Mouse (Mus musculus) limb, embryonic 14.5 days (tissue): ENCODE data around the gene Macrod1. TPM values are rescaled to one million over a fixed set of nuclear protein-coding genes. Genes with fewer than 3 reads are reported as not detected.
A peak's percentile ranks its signal among the peaks of the same experiment; 100 is the strongest.

Experiments used
- ATAC-seq: fragments of 200-750 bp; cut with Nextera tagmentation; 2 replicates; pipeline ENCODE4 v1.8.0; 2017; ENCODE audit warnings: low read depth, moderate number of reproducible peaks, moderate TSS enrichment; ENCODE audit not compliant: low FRiP score
- DNase-seq: peaks from one replicate; pipeline ENCODE4 v3.0.0-alpha.2; 2015; ENCODE audit warnings: low spot score
- H3K27ac ChIP-seq: fragments of 300-500 bp; sonication (generic); replicated peaks from 2 replicates; pipeline ENCODE4 v1.5.1; 2014; ENCODE audit warnings: low read depth, mild to moderate bottlenecking, low read length, moderate library complexity, mixed read lengths
- H3K27me3 ChIP-seq: fragments of 300-500 bp; sonication (generic); 2 replicates; pipeline ENCODE4 v1.6.1; 2014; ENCODE audit warnings: low read length, mixed read lengths; ENCODE audit not compliant: control insufficient read depth, insufficient read depth
- H3K36me3 ChIP-seq: fragments of 300-500 bp; sonication (generic); 2 replicates; pipeline ENCODE4 v1.6.1; 2014; ENCODE audit warnings: mild to moderate bottlenecking, low read length, moderate library complexity, mixed read lengths; ENCODE audit not compliant: control insufficient read depth, insufficient read depth
- H3K4me1 ChIP-seq: fragments of 300-500 bp; sonication (generic); 2 replicates; pipeline ENCODE4 v1.6.1; 2014; ENCODE audit warnings: antibody characterized with exemption, low read length, mixed read lengths; ENCODE audit not compliant: control insufficient read depth, insufficient read depth
- H3K4me2 ChIP-seq: fragments of 300-500 bp; sonication (generic); replicated peaks from 2 replicates; pipeline ENCODE4 v1.6.1; 2014; ENCODE audit warnings: low read depth, mild to moderate bottlenecking, low read length, moderate library complexity; ENCODE audit not compliant: severe bottlenecking
- H3K4me3 ChIP-seq: fragments of 300-500 bp; sonication (generic); replicated peaks from 2 replicates; pipeline ENCODE4 v1.5.1; 2014; ENCODE audit warnings: low read length
- H3K9ac ChIP-seq: fragments of 300-500 bp; sonication (generic); 2 replicates; pipeline ENCODE4 v1.6.1; 2014; ENCODE audit warnings: mild to moderate bottlenecking, low read depth, low read length, moderate library complexity; ENCODE audit not compliant: severe bottlenecking
- H3K9me3 ChIP-seq: fragments of 300-500 bp; sonication (generic); 2 replicates; pipeline ENCODE4 v1.6.1; 2016; ENCODE audit warnings: low read length; ENCODE audit not compliant: control insufficient read depth
- POLR2A ChIP-seq: fragments of 200-500 bp; IDR thresholded peaks from 2 replicates; pipeline ENCODE4 v1.8.0; 2012; ENCODE audit warnings: inconsistent platforms, mild to moderate bottlenecking, moderate library complexity, borderline replicate concordance; ENCODE audit not compliant: insufficient read depth, insufficient read length; ENCODE audit errors: extremely low read depth
- WGBS: fragments of 180-500 bp; shearing (Covaris S2); extraction: QIAGEN DNeasy Blood & Tissue Kit; methylation state at CpG from one replicate; pipeline ENCODE4 v1.1.7; 2014; 5-methylcytosine and 5-hydroxymethylcytosine counted together
- polyA plus RNA-seq, 2 experiments: library from polyadenylated mRNA; depleted of rRNA in 1 of 2; stranded (reverse) in 1 of 2; unstranded in 1 of 2; fragments of >200 nt; fragmentation: Nextera tagmentation in 1 of 2; extraction: Ambion mirVana in 1 of 2; gene quantifications; 2 replicates each; pipeline versions ENCODE4 v1.2.1 to v1.2.3; 2012 to 2014

The Macrod1 gene
- polyA plus RNA-seq, 2 experiments, result 19.7 to 24.6 TPM

- H3K4me3 ChIP-seq, result no peak overlapping the region
- ATAC-seq, result no peak
- peaks cover 36% of the 10 kb centered on the region for H3K4me1 ChIP-seq
Measured at GRCm38 (mm10) chr19:7151927-7152653, 95.5 kb downstream of the Macrod1 start.

GRCm38 (mm10) chr19:7153232-7153631, 96.6 kb downstream of the Macrod1 start:
- 34% methylated on average over 7 of the region's 7 CpGs for WGBS
- H3K4me1 ChIP-seq, result peaks cover 36% of the 10 kb centered on the region
- peak; percentile 64 for DNase-seq
- H3K9me3 ChIP-seq, result no peaks in the 10 kb centered on the region
- H3K4me3 ChIP-seq, result no peak overlapping the region
- no peak overlapping the region for H3K4me2 ChIP-seq
- H3K27me3 ChIP-seq, result no peaks in the 10 kb centered on the region; the same call in 1 of the 2 replicates
- peak; percentile 62; the same call in 1 of the 2 replicates for ATAC-seq
- H3K36me3 ChIP-seq, result no peaks in the 10 kb centered on the region
- no peak overlapping the region for H3K27ac ChIP-seq
- no peak overlapping the region for H3K9ac ChIP-seq
- no peak for TF ChIP-seq POLR2A

More at GRCm38 (mm10) chr19:7151927-7152653, 95.5 kb downstream of the Macrod1 start:
- H3K27ac ChIP-seq, result no peak overlapping the region
- no peak for DNase-seq
- no peak for TF ChIP-seq POLR2A
- 83% methylated on average over 6 of the region's 6 CpGs for WGBS
- no peaks in the 10 kb centered on the region for H3K9me3 ChIP-seq
- H3K36me3 ChIP-seq, result no peaks in the 10 kb centered on the region
- H3K9ac ChIP-seq, result no peak overlapping the region
- H3K4me2 ChIP-seq, result no peak overlapping the region
- H3K27me3 ChIP-seq, result no peaks in the 10 kb centered on the region; the same call in 1 of the 2 replicates

DNA sequence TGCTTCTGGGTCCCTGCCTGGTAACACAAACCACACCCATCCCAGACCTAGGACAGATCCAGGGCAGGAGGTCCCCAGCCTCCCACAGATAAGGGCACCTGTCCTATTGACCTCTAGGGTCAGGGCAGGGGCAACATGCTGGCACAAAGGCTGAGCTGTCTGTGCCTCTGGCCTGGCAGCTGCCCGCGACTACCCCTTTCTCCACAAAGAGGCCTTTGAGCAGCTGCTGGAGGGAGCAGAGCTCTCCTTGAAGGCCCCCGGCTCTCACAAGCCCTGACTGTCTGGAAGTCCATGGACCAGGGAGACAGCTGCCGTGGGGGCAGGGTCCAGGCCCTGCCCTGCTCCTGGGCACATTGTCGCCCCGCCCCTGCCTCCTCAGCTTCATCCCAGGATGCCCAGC, 98.6 kb downstream of the Macrod1 start:
- H3K27me3 ChIP-seq, result peaks cover 3% of the 10 kb centered on the region; the same call in 1 of the 2 replicates
- ATAC-seq, result peak; percentile 69
- 66% methylated on average over 5 of the region's 6 CpGs for WGBS

DNA sequence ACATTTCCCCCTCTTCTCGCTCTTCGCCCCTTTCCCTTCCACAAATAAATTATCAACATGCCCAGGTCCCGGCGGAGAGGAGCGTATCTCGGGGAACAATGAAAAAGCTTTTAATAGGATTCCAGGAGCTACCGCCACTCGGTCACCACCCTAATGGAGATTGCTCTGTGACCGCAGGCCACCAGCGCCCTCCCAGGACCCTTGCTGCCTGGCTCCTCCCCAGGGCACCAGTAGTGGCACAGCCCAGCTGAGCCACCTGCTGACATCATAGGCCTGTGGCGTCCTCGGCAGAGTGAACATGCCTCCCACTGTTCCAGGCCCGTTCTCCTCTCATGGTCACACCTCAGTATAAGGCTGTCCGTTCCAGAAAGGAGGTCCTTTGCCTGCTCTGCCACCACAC, 101.1 kb downstream of the Macrod1 start:
- Histone ChIP-seq H3K4me3 (no peak overlapping the region), H3K27ac (no peak overlapping the region), H3K4me1 (peaks cover 36% of the 10 kb centered on the region), H3K9me3 (no peaks in the 10 kb centered on the region), H3K27me3 (peaks cover 3% of the 10 kb centered on the region; the same call in 1 of the 2 replicates), H3K4me2 (no peak overlapping the region), H3K9ac (no peak overlapping the region), H3K36me3 (no peaks in the 10 kb centered on the region)
- ATAC-seq (no peak), DNase-seq (no peak)
- TF ChIP-seq POLR2A, result no peak
- 52% methylated on average over 14 of the region's 14 CpGs for WGBS

More for the DNA sequence above, 98.6 kb downstream of the Macrod1 start:
- no peak overlapping the region for H3K4me2 ChIP-seq
- 0 out of 2 replicates have a peak overlapping the region, but pooled peaks have one; percentile 13 for H3K27ac ChIP-seq
- H3K4me1 ChIP-seq, result peaks cover 29% of the 10 kb centered on the region
- no peak overlapping the region for H3K9ac ChIP-seq
- H3K4me3 ChIP-seq, result no peak overlapping the region
- no peaks in the 10 kb centered on the region for H3K36me3 ChIP-seq
- peak; percentile 41 for DNase-seq
- H3K9me3 ChIP-seq, result no peaks in the 10 kb centered on the region
- TF ChIP-seq POLR2A, result no peak

DNA sequence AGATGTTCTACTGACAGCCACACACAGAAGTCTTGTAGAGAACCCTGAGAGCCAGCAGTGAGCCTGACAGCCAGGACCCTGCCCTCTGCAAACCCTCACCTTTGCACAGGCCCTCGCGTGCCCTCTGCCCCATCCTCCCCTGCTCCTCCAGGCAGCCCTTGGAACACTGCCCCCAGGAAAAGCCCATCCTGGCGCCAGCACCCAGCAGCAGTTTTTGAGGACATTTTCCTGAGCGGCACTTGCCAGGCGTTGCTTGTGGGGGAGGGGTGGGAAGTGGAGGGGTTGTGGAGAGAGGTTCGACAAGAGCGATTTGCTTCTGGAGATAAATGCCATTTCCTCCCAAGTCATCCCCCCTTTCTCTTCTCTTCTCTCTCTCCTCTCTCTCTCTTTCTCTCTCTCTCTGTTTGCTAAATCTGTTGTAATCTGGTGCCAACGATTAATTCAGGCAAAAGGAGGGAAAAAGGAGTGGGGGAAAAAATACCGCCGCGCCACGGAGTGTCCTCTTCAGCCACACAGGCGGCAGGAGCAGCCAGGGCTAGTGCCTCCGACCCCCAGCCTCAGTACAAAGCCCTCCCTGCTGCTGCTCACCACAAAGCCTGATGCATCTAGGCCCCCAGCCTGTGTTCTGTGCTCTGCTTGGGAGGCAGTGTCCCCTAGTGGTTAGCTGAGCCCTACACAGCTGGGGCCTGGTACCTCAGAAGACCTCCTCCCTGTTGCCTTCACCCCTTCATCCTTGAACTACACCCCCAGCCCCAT, 103.7 kb downstream of the Macrod1 start:
- H3K4me2 ChIP-seq, result no peak overlapping the region
- no peak for ATAC-seq
- 10% methylated on average over 14 of the region's 14 CpGs for WGBS

More for the DNA sequence above, 103.7 kb downstream of the Macrod1 start:
- Histone ChIP-seq H3K4me1 (peaks cover 42% of the 10 kb centered on the region), H3K4me3 (no peak overlapping the region), H3K9me3 (no peaks in the 10 kb centered on the region), H3K36me3 (no peaks in the 10 kb centered on the region), H3K27ac (no peak overlapping the region), H3K9ac (peak overlapping the region; percentile 22; the same call in 1 of the 2 replicates), H3K27me3 (peaks cover 3% of the 10 kb centered on the region; the same call in 1 of the 2 replicates)
- TF ChIP-seq POLR2A, result no peak
- DNase-seq, result peak; percentile 59
